Mouse (Mus musculus) cortical plate, adult 2 months (tissue): Measurements from ENCODE around the gene Atxn10. TPM values are rescaled to one million over a fixed set of nuclear protein-coding genes. Genes with fewer than 3 reads are reported as not detected.
A peak's percentile ranks its signal among the peaks of the same experiment; 100 is the strongest.

Experiments
- H3K27ac ChIP-seq: fragments of 200-500 bp; 2 replicates; pipeline ENCODE4 v1.5.1; 2012; ENCODE audit warnings: low read length, control low read depth, inconsistent platforms; ENCODE audit not compliant: insufficient read depth
- H3K4me1 ChIP-seq: fragments of 200-500 bp; 2 replicates; pipeline ENCODE4 v1.6.1; 2011; ENCODE audit warnings: low read length; ENCODE audit not compliant: control insufficient read depth, insufficient read depth
- H3K4me3 ChIP-seq: fragments of 200-500 bp; 2 replicates; pipeline ENCODE4 v1.5.1; 2011; ENCODE audit warnings: mild to moderate bottlenecking, low read length, control low read depth; ENCODE audit not compliant: insufficient read depth
- CTCF ChIP-seq: fragments of 200-500 bp; IDR thresholded peaks from 2 replicates; pipeline ENCODE4 v1.5.1; 2011; ENCODE audit warnings: mild to moderate bottlenecking, control low read depth, low read length; ENCODE audit not compliant: insufficient read depth; ENCODE audit errors: extremely low read depth
- POLR2A ChIP-seq: fragments of 200-500 bp; IDR thresholded peaks from 2 replicates; pipeline ENCODE4 v1.6.1; 2011; ENCODE audit warnings: mild to moderate bottlenecking, low read length, control low read depth; ENCODE audit not compliant: insufficient read depth; ENCODE audit errors: extremely low read depth
- polyA plus RNA-seq: library from polyadenylated mRNA; depleted of rRNA; stranded (reverse); fragments of >200 nt; gene quantifications from 2 replicates; pipeline ENCODE4 v1.2.3, GENCODE M21; 2012

The Atxn10 gene
- polyA plus RNA-seq, 1 experiment = 221 TPM

- no peak overlapping the region for H3K27ac ChIP-seq
- no peak overlapping the region for H3K4me3 ChIP-seq
- TF ChIP-seq POLR2A (no peak), CTCF (no peak)
- H3K4me1 ChIP-seq = peaks cover 5% of the 10 kb centered on the region
Observed at GRCm38 (mm10) chr15:85357465-85358225, 21.6 kb downstream of the Atxn10 start.

GRCm38 (mm10) chr15:85359483-85359882 lies 23.4 kb downstream of the Atxn10 start:
- Histone ChIP-seq H3K27ac (no peak overlapping the region), H3K4me1 (peaks cover 4% of the 10 kb centered on the region), H3K4me3 (no peak overlapping the region)
- TF ChIP-seq POLR2A (no peak), CTCF (no peak)

GRCm38 (mm10) chr15:85359901-85360300 lies 23.9 kb downstream of the Atxn10 start:
- no peak overlapping the region for H3K4me3 ChIP-seq
- peaks cover 4% of the 10 kb centered on the region for H3K4me1 ChIP-seq
- no peak overlapping the region for H3K27ac ChIP-seq
- TF ChIP-seq POLR2A (no peak), CTCF (no peak)

- TF ChIP-seq CTCF = no peak
- TF ChIP-seq POLR2A = no peak
- Histone ChIP-seq H3K4me3 (no peak overlapping the region), H3K27ac (no peak overlapping the region), H3K4me1 (peaks cover 4% of the 10 kb centered on the region; the same call in 1 of the 2 replicates)
Observed at GRCm38 (mm10) chr15:85364366-85364765, 28.3 kb downstream of the Atxn10 start.

- H3K27ac ChIP-seq = no peak overlapping the region
- TF ChIP-seq CTCF (no peak), POLR2A (no peak)
- no peak overlapping the region for H3K4me3 ChIP-seq
- H3K4me1 ChIP-seq = peaks cover 4% of the 10 kb centered on the region; the same call in 1 of the 2 replicates
Observed at GRCm38 (mm10) chr15:85366938-85367337, 30.9 kb downstream of the Atxn10 start.

GRCm38 (mm10) chr15:85369765-85370164 lies 33.7 kb downstream of the Atxn10 start:
- TF ChIP-seq CTCF (no peak), POLR2A (no peak)
- H3K4me3 ChIP-seq = no peak overlapping the region

GRCm38 (mm10) chr15:85373125-85373524 lies 37.1 kb downstream of the Atxn10 start:
- H3K4me3 ChIP-seq = no peak overlapping the region
- H3K4me1 ChIP-seq = no peaks in the 10 kb centered on the region; the same call in 1 of the 2 replicates
- TF ChIP-seq CTCF (no peak), POLR2A (no peak)
- H3K27ac ChIP-seq = no peak overlapping the region

More at GRCm38 (mm10) chr15:85369765-85370164, 33.7 kb downstream of the Atxn10 start:
- H3K27ac ChIP-seq = no peak overlapping the region
- peaks cover 2% of the 10 kb centered on the region; the same call in 1 of the 2 replicates for H3K4me1 ChIP-seq

- TF ChIP-seq CTCF = no peak
- TF ChIP-seq POLR2A = no peak
- no peak overlapping the region for H3K27ac ChIP-seq
Observed at GRCm38 (mm10) chr15:85383477-85383876, 47.4 kb downstream of the Atxn10 start.

GRCm38 (mm10) chr15:85388696-85389095 lies 52.7 kb downstream of the Atxn10 start:
- Histone ChIP-seq H3K4me1 (no peaks in the 10 kb centered on the region), H3K27ac (no peak overlapping the region), H3K4me3 (no peak overlapping the region)
- no peak for TF ChIP-seq POLR2A
- TF ChIP-seq CTCF = peak; percentile 8; the same call in 1 of the 2 replicates

More at GRCm38 (mm10) chr15:85383477-85383876, 47.4 kb downstream of the Atxn10 start:
- Histone ChIP-seq H3K4me1 (no peaks in the 10 kb centered on the region), H3K4me3 (no peak overlapping the region)

- Histone ChIP-seq H3K4me3 (no peak overlapping the region), H3K27ac (no peak overlapping the region), H3K4me1 (no peaks in the 10 kb centered on the region)
- TF ChIP-seq POLR2A (no peak), CTCF (no peak)
Observed at GRCm38 (mm10) chr15:85389915-85390314, 53.9 kb downstream of the Atxn10 start.

GRCm38 (mm10) chr15:85395360-85395759 lies 59.3 kb downstream of the Atxn10 start:
- H3K4me1 ChIP-seq = peaks cover 2% of the 10 kb centered on the region; the same call in 1 of the 2 replicates
- H3K27ac ChIP-seq = no peak overlapping the region
- TF ChIP-seq POLR2A (no peak), CTCF (no peak)
- no peak overlapping the region for H3K4me3 ChIP-seq
